Mouse (Mus musculus): ENCODE measurements around the gene Aars.
"Not testable (repeated sequence)": the region's sequence is repeated elsewhere in the genome, so short reads cannot be mapped to it uniquely, and the experiment has no call there.

Gene Aars

DNA sequence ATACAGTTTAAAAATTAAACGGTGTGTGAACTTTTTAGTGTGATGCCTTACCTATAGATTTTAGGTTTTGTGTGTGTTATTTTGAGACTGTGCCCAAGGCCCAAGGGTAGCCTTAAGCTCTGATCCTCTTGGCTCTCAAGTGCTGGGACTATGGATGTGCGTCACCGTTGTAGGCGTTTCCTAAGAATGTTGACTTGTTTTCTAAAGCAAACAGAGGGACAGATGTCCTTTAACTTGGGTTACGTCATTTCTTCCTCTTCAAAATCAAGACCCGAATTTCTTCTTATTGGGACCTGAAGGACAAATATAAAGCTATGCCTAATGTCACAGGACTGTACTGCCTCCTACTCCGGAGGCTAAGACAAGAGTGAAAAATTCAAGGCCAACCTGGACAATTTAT is at the start of gene Aars:
TSS of gene Aars (plus strand) at position 229 of the 400 bp plus-strand sequence.
- DNase-seq, result no peak

GRCm38 (mm10) chr8:110987805-110988744 is 44.9 kb upstream of the Aars start:
- no peak for DNase-seq

GRCm38 (mm10) chr8:110990017-110990416 is 42.9 kb upstream of the Aars start:
- DNase-seq, result no peak

GRCm38 (mm10) chr8:110996641-110997430 is 36.1 kb upstream of the Aars start:
- DNase-seq, result no peak

DNA sequence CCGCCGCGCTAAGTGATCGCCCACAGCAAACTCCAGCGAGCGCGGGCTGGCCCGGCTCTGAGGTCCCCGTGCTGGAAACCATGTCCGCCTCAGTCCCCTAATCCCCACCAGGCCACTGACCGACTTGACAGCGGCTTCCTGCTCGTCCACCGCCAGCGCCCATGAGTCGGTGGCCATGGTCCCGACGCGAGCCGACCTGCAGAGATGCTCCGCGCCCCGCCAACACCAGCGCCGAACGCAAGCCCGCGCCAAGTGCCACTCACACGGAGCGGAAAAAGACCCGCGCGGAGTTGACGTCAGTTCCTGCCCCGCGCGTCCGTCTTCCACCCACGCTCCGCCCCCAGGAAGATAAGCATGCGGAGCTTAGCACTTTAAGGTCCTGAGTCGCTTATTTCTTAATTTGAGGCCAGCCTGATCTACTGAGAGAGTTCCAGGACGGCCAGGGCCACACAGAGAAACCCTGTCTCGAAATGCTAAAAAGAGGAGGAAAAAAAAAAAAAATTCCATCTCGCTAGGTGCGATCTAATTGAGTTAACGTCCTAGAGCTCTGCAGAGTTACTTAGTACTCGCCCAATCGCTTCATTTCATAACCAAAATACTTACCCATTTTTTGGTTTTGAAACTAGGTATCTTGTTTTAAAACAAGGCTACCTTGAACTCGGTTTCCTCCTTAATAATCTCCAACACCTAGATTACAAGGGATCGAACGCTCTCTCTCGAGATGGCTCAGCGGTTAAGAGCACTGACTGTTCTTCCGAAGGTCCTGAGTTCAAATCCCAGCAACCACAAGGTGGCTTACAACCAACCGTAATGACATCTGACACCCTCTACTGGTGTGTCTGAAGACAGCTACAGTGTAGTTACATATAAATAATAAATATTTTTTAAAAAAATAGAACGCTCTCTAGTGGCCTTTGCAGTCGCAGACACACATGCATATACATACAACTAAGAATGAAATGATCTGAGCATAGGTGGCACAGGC is 35.1 kb upstream of the Aars start, which contains the start of gene Ddx19a:
TSS of gene Ddx19a (minus strand) at position 254 of the 985 bp plus-strand sequence.
- DNase-seq, result peak; percentile 93

- DNase-seq, result peak; percentile 41
Measured at GRCm38 (mm10) chr8:111010230-111010991, 22.5 kb upstream of the Aars start.

- DNase-seq, result not testable (repeated sequence)
Measured at GRCm38 (mm10) chr8:111026609-111027008, 6.3 kb upstream of the Aars start.

GRCm38 (mm10) chr8:111027391-111027937 is 5.5 kb upstream of the Aars start:
- peak; percentile 92 for DNase-seq

- no peak for DNase-seq
Measured at GRCm38 (mm10) chr8:111029589-111029988, 3.4 kb upstream of the Aars start.

DNA sequence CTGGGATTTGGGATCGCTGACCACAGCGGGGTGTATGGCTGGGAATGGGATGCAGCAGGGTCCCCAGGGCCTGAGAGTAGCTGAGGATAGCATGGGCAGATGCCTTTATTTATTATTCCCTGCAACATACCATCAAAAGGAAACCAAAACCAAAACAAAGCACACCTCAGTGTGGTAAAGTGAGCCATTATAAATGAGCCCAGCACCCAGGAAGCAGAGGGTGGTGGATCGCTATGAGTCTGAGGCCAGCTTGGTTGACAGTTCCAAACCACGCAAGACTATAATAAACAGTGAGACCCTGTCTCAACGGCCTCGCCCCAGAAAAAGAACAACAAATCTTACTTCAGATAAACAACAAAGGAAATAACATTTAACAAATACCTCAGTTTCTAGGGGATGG is 2.9 kb upstream of the Aars start:
- no peak for DNase-seq

DNA sequence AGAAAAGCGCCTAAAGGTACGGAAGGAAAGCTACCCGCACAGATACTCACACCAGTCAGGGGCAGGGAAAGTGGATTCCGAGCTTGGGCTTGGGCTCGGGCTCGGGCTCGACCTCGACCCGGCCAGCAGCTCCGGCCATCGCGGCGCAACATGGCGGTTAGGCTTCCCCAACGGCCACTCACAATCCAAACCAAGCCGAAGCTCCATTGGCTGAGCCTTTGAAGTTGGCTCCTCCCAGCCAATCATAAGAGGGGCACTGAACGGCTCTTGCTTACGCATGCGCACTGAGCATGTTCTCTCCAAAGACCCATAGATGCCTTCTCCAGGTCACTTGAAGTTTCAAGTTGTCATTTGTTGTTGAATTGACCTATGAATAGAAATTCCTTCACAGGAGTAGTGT is 1.4 kb upstream of the Aars start, which contains the start of gene Ddx19b:
TSS of gene Ddx19b (minus strand) at position 180 of the 400 bp plus-strand sequence.
- DNase-seq, result no peak

DNA sequence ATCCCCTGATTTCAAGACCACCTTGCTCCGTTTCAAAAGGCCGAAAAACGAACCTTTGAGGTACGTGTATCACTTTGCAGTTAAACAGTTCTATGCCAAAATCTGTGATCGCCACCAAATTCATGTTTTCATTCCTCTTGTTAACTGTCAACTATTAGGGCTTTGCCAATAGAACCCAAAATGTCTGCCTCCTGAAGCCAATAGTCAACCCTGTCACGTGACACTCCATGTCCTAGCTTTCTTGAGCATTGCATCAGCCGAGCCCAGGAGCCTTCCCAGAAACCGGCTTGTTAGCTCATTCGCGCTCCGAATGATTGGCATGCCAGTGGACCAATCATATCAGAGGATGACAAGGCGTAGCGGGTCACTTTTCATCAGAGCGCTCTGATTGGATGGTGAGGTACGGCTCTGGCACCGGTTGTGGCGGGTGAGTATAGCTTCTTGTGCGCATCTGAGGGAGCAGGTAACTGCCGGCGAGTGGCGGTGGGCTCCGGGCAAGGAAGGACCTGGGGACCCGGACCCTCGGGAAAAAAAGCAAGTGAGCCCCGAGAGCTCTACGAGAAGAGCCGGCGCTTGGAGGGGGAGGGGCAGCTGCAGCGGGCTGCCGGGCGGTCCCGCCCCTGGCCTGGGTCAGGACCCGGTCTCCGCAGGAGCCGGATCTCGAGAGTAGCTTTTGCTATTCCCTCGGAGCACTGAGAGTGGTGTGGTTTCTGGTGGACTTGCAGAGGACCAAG is 705 bp downstream of the Aars start:
- DNase-seq, result peak; percentile 100

- DNase-seq, result peak; percentile 35
Measured at GRCm38 (mm10) chr8:111034276-111034675, 1.3 kb downstream of the Aars start.

DNA sequence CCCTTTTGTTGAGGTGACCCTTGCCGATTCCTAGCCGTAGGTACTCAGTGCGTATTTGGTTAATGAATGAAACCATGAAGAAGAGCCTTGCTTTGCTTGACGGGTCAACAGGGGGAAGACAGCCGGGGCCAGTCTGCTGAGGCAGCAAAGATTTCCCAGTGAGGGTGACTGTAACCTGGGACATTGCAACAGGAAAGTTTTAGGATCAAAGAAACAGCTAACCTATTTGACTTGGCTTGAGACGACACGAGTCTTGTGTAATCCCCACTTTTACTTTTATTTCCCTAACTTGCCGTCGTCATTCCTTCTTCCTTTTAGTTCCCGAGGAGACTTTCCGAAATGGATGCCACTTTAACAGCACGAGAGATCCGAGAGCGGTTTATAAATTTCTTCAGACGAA is 3.6 kb downstream of the Aars start:
- no peak for DNase-seq

GRCm38 (mm10) chr8:111042546-111042945 is 9.6 kb downstream of the Aars start:
- DNase-seq, result no peak

- DNase-seq, result no peak
Measured at GRCm38 (mm10) chr8:111044003-111044734, 11.2 kb downstream of the Aars start.

DNA sequence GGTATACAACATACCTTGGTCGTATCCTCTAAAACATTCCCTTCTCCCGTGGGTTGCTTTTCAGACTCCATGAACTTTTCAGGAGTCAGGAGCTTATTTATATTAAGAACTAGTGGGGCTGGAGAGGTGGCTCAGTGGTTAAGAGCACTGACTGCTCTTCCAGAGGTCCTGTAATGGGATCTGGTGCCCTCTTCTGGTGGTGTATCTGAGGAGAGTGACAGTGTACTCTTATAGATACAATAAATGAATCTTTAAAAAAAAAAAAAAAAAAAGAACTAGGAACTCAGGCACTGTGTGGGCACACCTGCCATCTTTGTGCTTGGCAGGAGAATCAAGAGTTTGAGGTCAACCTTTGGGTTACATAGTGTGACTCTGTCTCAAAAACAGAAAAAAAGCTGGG is 15.8 kb downstream of the Aars start:
- DNase-seq, result no peak

GRCm38 (mm10) chr8:111049106-111049505 is 16.2 kb downstream of the Aars start:
- no peak for DNase-seq

- no peak for DNase-seq
Measured at GRCm38 (mm10) chr8:111053827-111054518, 21.0 kb downstream of the Aars start.

Measured in lung, postnatal 10 days (tissue).